Mouse (Mus musculus) testis, adult 10 weeks (tissue): Measurements from ENCODE around the gene Pdcd2. TPM values are rescaled to one million over a fixed set of nuclear protein-coding genes. Genes with fewer than 3 reads are reported as not detected.

Experiments used
- polyA plus RNA-seq: library from polyadenylated mRNA; stranded (reverse); fragments of 350-450 nt; fragmentation: Illumina TruSeq; extraction: RNeasy Lipid Tissue Mini Kit (QIAGEN cat#74804); gene quantifications from one replicate; pipeline ENCODE4 v1.2.3, GENCODE M21; 2014; ENCODE audit warnings: low read depth, low replicate concordance

Pdcd2 gene
- polyA plus RNA-seq = 20.0 TPM

GRCm38 (mm10) chr17:15526986-15527810 is at the start of gene Pdcd2:
TSS of gene Pdcd2 (minus strand) at chr17:15527301.

GRCm38 (mm10) chr17:15564014-15564927 is 37.2 kb upstream of the Pdcd2 start, which contains the start of gene Prdm9:
TSS of gene Prdm9 (minus strand) at chr17:15564354.

GRCm38 (mm10) chr17:15499656-15500394 is 27.3 kb downstream of the Pdcd2 start, which contains the start of the genes Psmb1 and Tbp:
TSS of gene Psmb1 (minus strand) at chr17:15499751.
TSS of gene Tbp (plus strand) at chr17:15499888.

Other genes with a start within 250 kb of the Pdcd2 start
- 0.14 TPM for gene Dll1, start 150.4 kb downstream of the Pdcd2 start, polyA plus RNA-seq
- 37.3 TPM for gene Fam120b, start 131.1 kb downstream of the Pdcd2 start, polyA plus RNA-seq
- 69.3 TPM for gene Psmb1, start 27.6 kb downstream of the Pdcd2 start, polyA plus RNA-seq
- 357 TPM for gene Tbp, start 27.4 kb downstream of the Pdcd2 start, polyA plus RNA-seq
- gene Prdm9, start 37.1 kb upstream of the Pdcd2 start, polyA plus RNA-seq = 15.4 TPM
- gene Chd1, start 177.7 kb upstream of the Pdcd2 start, polyA plus RNA-seq = 38.4 TPM